Mouse (Mus musculus) monocyte, adult 59 days (primary cell): Measurements from ENCODE around the gene Myh3. TPM values are rescaled to one million over a fixed set of nuclear protein-coding genes. Genes with fewer than 3 reads are reported as not detected.

Experiments used
- total RNA-seq, 2 experiments: library from RNA; stranded (reverse); gene quantifications; one replicate each; pipeline ENCODE4 v1.2.4; 2023

Myh3 gene
- not detected for total RNA-seq

GRCm38 (mm10) chr11:67078000-67078399 lies at the start of gene Myh3:
Gene Myh3, plus strand, starts transcription at chr11:67078300.

DNA sequence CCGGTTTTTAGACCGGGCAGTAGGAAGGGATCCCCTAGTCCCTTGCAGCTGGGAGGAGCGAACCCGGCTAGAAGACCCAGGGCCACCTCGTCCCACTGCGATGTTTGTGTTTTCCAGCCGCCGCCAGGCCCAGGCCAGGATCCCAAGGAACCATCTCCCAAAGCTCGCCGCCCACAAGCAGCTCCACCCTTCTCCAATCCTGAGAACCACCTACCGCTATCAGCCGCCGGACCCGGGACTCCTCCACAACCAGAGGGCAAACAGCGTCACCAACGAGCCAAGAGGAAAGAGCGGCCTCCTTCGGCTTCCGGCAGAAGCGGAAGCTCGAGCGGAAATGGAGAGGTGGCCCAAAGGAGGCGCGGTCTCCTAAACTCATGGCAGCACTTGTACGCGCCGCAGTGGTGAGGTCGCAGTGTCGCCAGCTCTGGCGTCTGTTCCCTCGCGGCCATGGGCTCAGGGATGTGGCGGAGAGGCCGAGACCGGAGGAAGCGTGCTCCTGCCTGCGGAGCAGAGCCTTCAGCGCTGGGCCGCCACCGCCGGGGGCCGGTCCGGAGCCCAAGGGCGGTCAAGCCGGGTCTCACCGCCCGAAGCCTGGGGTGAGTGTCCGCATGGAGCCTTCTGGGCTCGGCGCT lies 25.7 kb upstream of the Myh3 start, which contains the start of the genes Adprm and Sco1:
Adprm (minus strand) TSS at position 274 of the 632 bp plus-strand sequence.
Sco1 (plus strand) TSS at position 350 of the 632 bp plus-strand sequence.

Other genes with a start within 250 kb of the Myh3 start
- not detected for gene Pirt, start 166.3 kb upstream of the Myh3 start, total RNA-seq
- not detected for gene Tmem238l, start 121.7 kb upstream of the Myh3 start, total RNA-seq
- gene Tmem220, start 53.1 kb upstream of the Myh3 start, total RNA-seq = 1 to 10 TPM; 1.6 to 2.5 TPM
- 10 to 100 TPM; 21.9 to 25.4 TPM for gene Adprm, start 25.7 kb upstream of the Myh3 start, total RNA-seq
- gene Sco1, start 25.6 kb upstream of the Myh3 start, total RNA-seq = 1 to 10 TPM; 8.2 to 8.8 TPM
- not detected for gene Myh2, start 92.7 kb downstream of the Myh3 start, total RNA-seq
- not detected for gene Myh1, start 121.8 kb downstream of the Myh3 start, total RNA-seq
- gene Myh4, start 159.7 kb downstream of the Myh3 start, total RNA-seq = not detected
- not detected for gene Myh8, start 198.8 kb downstream of the Myh3 start, total RNA-seq
- gene Myh13, start 243.4 kb downstream of the Myh3 start, total RNA-seq = under 1 TPM in 1 of 2 experiments, not detected in 1; 0.09 TPM